Mouse (Mus musculus) intestine, embryonic 14.5 days (tissue): ENCODE measurements at regions not wholly inside any gene's neighbourhood (a gene's known extent, or its start where the extent isn't known, plus 50 kb on each side); places are given as distances from the start of the nearest gene placed in this dataset.

Source experiments
- ATAC-seq: fragments of 200-750 bp; cut with Nextera tagmentation; replicated peaks from 2 replicates; pipeline ENCODE4 v1.8.0; 2017; ENCODE audit warnings: low read depth, moderate number of reproducible peaks, moderate TSS enrichment, moderate library complexity; ENCODE audit not compliant: low FRiP score, low TSS enrichment
- DNase-seq: peaks from one replicate; pipeline ENCODE4 v3.0.0-alpha.2; 2018; ENCODE audit warnings: low spot score
- H3K27ac ChIP-seq: fragments of 300-500 bp; sonication (generic); 2 replicates; pipeline ENCODE4 v1.5.1; 2014; ENCODE audit warnings: low read depth, mild to moderate bottlenecking, control low read depth
- H3K27me3 ChIP-seq: fragments of 300-500 bp; sonication (generic); replicated peaks from 2 replicates; pipeline ENCODE4 v1.6.1; 2014; ENCODE audit warnings: low read length, control low read depth; ENCODE audit not compliant: control insufficient read depth, insufficient read depth
- H3K36me3 ChIP-seq: fragments of 300-500 bp; sonication (generic); 2 replicates; pipeline ENCODE4 v1.6.1; 2014; ENCODE audit warnings: low read length, control low read depth; ENCODE audit not compliant: control insufficient read depth, insufficient read depth
- H3K4me1 ChIP-seq: fragments of 300-500 bp; sonication (generic); replicated peaks from 2 replicates; pipeline ENCODE4 v1.6.1; 2014; ENCODE audit warnings: low read length, control low read depth, mixed read lengths; ENCODE audit not compliant: control insufficient read depth, insufficient read depth
- H3K4me2 ChIP-seq: fragments of 300-500 bp; sonication (generic); 2 replicates; pipeline ENCODE4 v1.6.1; 2014; ENCODE audit warnings: low read length
- H3K4me3 ChIP-seq: fragments of 300-500 bp; sonication (generic); 2 replicates; pipeline ENCODE4 v1.5.1; 2014; ENCODE audit warnings: low read depth, low read length, control low read depth, mixed read lengths
- H3K9ac ChIP-seq: fragments of 300-500 bp; sonication (generic); 2 replicates; pipeline ENCODE4 v1.6.1; 2014; ENCODE audit warnings: mild to moderate bottlenecking, low read length
- H3K9me3 ChIP-seq: fragments of 300-500 bp; sonication (generic); 2 replicates; pipeline ENCODE4 v1.6.1; 2016; ENCODE audit warnings: low read length, control low read depth; ENCODE audit not compliant: control insufficient read depth
- WGBS: fragments of 180-500 bp; shearing (Covaris S2); extraction: QIAGEN DNeasy Blood & Tissue Kit; methylation state at CpG from one replicate; pipeline ENCODE4 v1.1.7; 2014; 5-methylcytosine and 5-hydroxymethylcytosine counted together

DNA sequence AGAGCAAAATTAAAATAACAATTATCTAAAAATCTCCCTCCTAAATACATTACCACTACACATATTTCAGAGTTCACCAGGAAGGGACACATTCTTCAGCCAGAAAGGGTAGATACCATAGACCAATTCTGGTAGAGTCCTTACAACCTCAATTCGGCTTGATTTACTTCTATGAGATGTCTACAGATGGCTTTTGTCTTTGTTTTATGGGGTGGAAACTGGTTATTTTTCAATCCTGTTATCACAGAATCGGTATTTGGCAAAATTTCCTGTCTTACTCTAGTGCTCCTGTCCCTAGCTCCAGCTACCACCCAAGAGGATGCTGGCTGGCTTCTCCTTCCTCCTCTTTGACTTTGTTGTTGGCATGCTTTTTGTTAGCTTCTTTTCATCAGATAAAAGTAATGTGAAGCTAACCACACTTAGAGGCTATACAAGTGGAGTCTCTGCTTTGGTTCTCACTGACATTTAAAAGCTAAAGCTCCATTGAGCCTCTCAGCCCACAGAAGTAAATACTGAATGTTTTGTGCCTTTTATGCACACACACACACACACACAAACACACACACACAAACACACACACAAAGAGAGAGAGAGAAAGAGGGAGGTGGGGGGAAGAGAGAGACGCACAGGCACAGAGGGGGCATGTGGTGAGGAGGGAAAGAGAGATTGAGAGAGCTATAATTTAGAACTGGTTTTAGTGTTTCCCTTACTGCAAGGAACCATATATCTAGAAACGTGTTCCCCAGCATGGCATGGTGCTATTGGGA is 109.1 kb downstream of the Gm815 start:
- Histone ChIP-seq H3K27ac (no peak overlapping the region), H3K27me3 (no peaks in the 10 kb centered on the region), H3K9ac (no peak overlapping the region), H3K4me3 (no peak overlapping the region), H3K4me2 (no peak overlapping the region), H3K36me3 (no peaks in the 10 kb centered on the region), H3K4me1 (no peaks in the 10 kb centered on the region), H3K9me3 (no peaks in the 10 kb centered on the region)
- WGBS: 68% methylated on average over 4 of the region's 4 CpGs
- ATAC-seq: no peak
- DNase-seq: no peak

DNA sequence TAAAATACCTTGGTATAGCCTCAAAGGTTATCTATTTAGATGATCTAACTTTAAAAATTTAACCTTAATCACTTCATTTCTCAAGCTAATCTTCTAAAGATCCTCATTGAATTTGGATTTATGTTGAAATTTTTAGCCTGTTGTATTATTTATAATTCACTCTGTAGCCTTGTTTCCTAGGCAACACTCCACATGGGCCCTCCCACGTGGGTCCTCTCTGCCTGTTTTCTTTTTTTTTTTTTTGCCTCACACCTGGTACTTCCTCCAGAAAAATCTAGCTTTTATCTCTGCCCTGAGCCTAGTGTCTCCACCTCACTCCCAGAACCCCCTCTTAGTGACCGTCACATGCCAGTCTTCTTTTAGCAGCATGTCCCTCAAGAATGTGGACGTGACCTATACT is 113.9 kb downstream of the Gm815 start:
- no peak for ATAC-seq
- Histone ChIP-seq H3K36me3 (no peaks in the 10 kb centered on the region), H3K9ac (no peak overlapping the region), H3K4me1 (no peaks in the 10 kb centered on the region), H3K9me3 (no peaks in the 10 kb centered on the region), H3K27me3 (no peaks in the 10 kb centered on the region), H3K4me3 (no peak overlapping the region), H3K4me2 (no peak overlapping the region), H3K27ac (no peak overlapping the region)
- no peak for DNase-seq
- WGBS: 76% methylated on average over 3 of the region's 3 CpGs

DNA sequence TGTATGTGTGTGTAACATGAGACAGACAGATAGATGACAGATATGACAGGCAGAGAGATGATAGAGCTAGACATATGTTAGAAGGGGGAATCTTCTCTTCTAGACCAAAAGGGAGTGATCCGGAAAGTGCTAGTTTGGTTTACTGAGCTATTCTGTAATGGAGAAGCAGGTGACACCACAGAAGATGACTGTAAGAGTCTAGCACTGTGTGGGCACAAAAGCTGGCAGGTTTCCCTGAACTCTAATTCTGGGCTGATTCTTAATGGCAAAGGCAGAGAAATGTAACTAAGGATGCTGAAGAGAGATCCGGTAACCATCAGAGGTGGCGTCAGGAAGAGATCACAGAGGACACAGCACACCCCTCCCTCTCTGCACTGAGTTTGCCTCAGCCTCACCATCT is 136.2 kb downstream of the Gm815 start:
- ATAC-seq (no peak), DNase-seq (no peak)
- Histone ChIP-seq H3K27ac (no peak overlapping the region), H3K4me2 (no peak overlapping the region), H3K27me3 (no peaks in the 10 kb centered on the region), H3K4me1 (no peaks in the 10 kb centered on the region), H3K9ac (no peak overlapping the region), H3K36me3 (no peaks in the 10 kb centered on the region), H3K9me3 (no peaks in the 10 kb centered on the region), H3K4me3 (no peak overlapping the region)
- WGBS: 78% methylated on average over 3 of the region's 3 CpGs

DNA sequence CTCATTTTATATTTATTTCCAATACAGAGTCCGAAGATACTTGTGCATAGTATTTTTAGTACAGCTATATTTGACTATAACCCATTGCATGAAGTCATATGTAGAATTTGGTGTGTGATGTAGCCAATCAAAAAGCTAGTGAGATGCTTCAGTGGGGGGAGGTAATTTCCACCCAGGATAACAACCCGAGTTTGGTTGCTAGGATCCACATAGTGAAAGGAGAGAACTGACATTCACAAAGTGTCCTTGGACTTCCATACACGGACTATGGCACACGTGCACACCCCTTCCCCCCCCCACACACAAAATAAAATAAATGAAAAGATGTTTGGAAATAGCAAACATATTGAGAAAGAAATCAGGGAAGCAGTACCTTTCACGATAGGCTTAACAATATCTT is 137.2 kb downstream of the Gm815 start:
- no peak overlapping the region for H3K4me3 ChIP-seq
- WGBS: 80% methylated on average over 5 of the region's 5 CpGs
- no peaks in the 10 kb centered on the region for H3K27me3 ChIP-seq
- no peak overlapping the region for H3K9ac ChIP-seq
- no peaks in the 10 kb centered on the region for H3K36me3 ChIP-seq
- DNase-seq (no peak), ATAC-seq (no peak)
- H3K4me1 ChIP-seq: no peaks in the 10 kb centered on the region
- H3K27ac ChIP-seq: no peak overlapping the region
- H3K4me2 ChIP-seq: no peak overlapping the region
- no peaks in the 10 kb centered on the region for H3K9me3 ChIP-seq

DNA sequence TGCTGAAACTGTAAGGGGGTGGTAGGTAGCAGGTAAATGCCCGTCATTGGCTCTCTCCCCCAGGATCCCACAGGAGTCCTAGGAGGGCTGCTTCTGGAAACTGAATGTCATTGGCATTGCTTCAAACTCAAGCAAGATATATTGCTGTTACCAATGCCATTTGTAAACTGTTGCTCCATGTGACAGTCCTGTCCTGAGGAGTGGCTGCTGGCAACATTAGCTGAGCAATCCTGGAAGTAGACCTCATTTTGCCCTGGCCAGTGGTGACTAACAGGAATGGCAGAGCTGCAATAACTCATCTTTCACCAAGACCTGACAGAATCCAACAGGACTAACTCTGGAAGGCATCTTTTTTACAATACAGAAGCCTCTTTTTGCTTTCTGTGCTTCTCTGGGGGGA is 143.2 kb downstream of the Gm815 start:
- no peak overlapping the region for H3K27ac ChIP-seq
- H3K4me2 ChIP-seq: no peak overlapping the region
- DNase-seq (no peak), ATAC-seq (no peak)
- H3K36me3 ChIP-seq: no peaks in the 10 kb centered on the region
- H3K4me3 ChIP-seq: no peak overlapping the region
- no peaks in the 10 kb centered on the region for H3K27me3 ChIP-seq
- H3K9ac ChIP-seq: no peak overlapping the region
- 67% methylated on average over 1 of the region's 1 CpGs for WGBS
- no peaks in the 10 kb centered on the region for H3K4me1 ChIP-seq
- H3K9me3 ChIP-seq: no peaks in the 10 kb centered on the region

DNA sequence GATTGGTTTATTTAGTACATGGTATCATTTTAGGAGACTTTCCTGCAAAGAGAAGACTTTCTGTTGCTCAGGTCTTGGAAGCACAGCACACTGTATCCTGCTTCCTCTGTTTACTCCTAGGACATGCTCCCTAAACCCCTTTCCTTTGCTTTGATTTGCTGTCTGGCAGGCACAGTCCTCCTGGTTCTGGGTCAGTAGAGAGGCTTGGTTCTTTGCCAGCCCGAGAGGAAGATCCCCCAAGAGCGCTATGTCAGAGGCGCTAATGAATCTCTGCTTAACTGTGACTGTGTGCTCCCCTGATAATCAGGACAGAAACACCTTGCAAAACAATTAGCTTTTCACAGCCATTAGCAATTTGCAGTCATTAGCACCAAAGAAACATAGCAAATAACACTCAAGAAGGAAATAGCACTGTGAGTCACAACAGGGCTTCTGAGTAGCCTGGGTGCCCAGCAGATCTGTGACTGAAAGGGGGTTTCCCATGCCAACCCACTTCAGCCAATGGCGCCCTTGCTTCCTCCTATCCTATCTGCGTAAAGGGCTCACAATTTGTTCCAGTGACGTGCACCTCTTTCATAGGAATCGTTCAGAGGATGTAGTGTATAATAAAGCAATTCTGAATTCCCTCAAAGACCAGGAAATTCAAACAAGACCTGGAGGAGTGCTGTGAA is 145.5 kb downstream of the Gm815 start:
- Histone ChIP-seq H3K27me3 (no peaks in the 10 kb centered on the region), H3K9ac (no peak overlapping the region), H3K27ac (no peak overlapping the region), H3K4me2 (no peak overlapping the region), H3K4me3 (no peak overlapping the region), H3K9me3 (no peaks in the 10 kb centered on the region), H3K36me3 (no peaks in the 10 kb centered on the region), H3K4me1 (no peaks in the 10 kb centered on the region)
- no peak for DNase-seq
- ATAC-seq: no peak
- WGBS: 50% methylated on average over 7 of the region's 7 CpGs

DNA sequence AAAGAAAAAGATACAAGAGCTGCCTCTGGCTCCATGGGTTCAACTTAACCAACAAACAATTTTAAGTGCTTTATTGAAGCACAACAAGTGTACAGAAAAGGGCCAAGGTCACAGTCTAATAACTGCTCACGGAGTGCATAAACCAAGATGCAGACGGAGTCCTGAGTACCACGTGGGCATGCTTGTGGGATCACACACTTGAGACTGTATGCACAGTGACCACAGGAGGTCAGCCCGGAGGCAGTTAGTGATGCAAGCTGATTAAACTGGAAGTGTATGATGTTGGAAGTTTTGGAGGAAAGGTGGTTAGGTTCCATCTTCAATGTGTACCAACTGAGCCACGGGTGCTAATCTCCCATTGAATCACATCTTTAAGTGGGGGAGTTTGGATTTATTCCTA is 146.9 kb downstream of the Gm815 start:
- H3K27ac ChIP-seq: no peak overlapping the region
- no peaks in the 10 kb centered on the region for H3K4me1 ChIP-seq
- no peaks in the 10 kb centered on the region for H3K9me3 ChIP-seq
- H3K9ac ChIP-seq: no peak overlapping the region
- 58% methylated on average over 5 of the region's 5 CpGs for WGBS
- no peaks in the 10 kb centered on the region for H3K27me3 ChIP-seq
- DNase-seq (no peak), ATAC-seq (no peak)
- H3K4me2 ChIP-seq: no peak overlapping the region
- no peaks in the 10 kb centered on the region for H3K36me3 ChIP-seq
- H3K4me3 ChIP-seq: no peak overlapping the region

DNA sequence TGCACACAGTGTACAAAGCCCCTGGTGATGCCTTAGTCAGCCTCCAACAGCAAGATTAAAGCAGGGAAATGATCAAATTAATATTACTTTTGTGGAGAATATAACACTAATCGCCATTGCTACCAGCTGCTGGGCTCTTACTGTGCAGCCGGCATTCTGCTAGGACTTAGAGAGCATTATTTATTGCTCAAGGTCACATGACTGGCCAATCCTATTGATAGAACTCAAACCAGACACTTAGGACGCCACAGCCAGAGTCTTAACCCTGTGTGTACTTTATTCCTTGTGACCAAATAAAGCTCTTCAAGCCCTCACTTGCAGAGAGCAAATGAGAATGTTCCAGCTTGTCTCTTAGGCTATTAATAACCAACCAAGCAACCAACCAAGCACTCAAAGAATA is 152.6 kb downstream of the Gm815 start:
- H3K27me3 ChIP-seq: no peaks in the 10 kb centered on the region
- H3K36me3 ChIP-seq: no peaks in the 10 kb centered on the region
- H3K27ac ChIP-seq: no peak overlapping the region
- H3K9ac ChIP-seq: no peak overlapping the region
- no peak overlapping the region for H3K4me3 ChIP-seq
- DNase-seq (no peak), ATAC-seq (no peak)
- peaks cover 6% of the 10 kb centered on the region; the same call in 1 of the 2 replicates for H3K4me1 ChIP-seq
- no peaks in the 10 kb centered on the region for H3K9me3 ChIP-seq
- H3K4me2 ChIP-seq: no peak overlapping the region
- WGBS: 11% methylated on average over 3 of the region's 3 CpGs
